Mouse (Mus musculus) naive thymus-derived CD4-positive, alpha-beta T cell, adult 5 months (primary cell): Measurements from ENCODE around the gene Dclk3. TPM values are rescaled to one million over a fixed set of nuclear protein-coding genes. Genes with fewer than 3 reads are reported as not detected.

ENCODE experiments used
- polyA plus RNA-seq: library from polyadenylated mRNA; unstranded; fragments of 100-300 nt; shearing (Covaris generic); gene quantifications from one replicate; pipeline ENCODE4 v1.2.1, GENCODE M21; 2017

Dclk3 gene
- not detected for polyA plus RNA-seq

GRCm38 (mm10) chr9:111438904-111439835, at the start of gene Dclk3:
Gene Dclk3 (plus strand): TSS chr9:111439081.

Other genes with a start within 250 kb of the Dclk3 start
- gene Mlh1, start 167.3 kb upstream of the Dclk3 start, polyA plus RNA-seq = 49.3 TPM
- 20.1 TPM for gene Epm2aip1, start 167.2 kb upstream of the Dclk3 start, polyA plus RNA-seq
- gene Trank1, start 127.3 kb upstream of the Dclk3 start, polyA plus RNA-seq = 0.19 TPM